Mouse (Mus musculus): Measurements from ENCODE around the gene Il4i1. TPM values are rescaled to one million over a fixed set of nuclear protein-coding genes. Genes with fewer than 3 reads are reported as not detected.

The Il4i1 gene
- polyA plus RNA-seq, 1 experiment from 2014 or later, result 0.97 TPM

DNA sequence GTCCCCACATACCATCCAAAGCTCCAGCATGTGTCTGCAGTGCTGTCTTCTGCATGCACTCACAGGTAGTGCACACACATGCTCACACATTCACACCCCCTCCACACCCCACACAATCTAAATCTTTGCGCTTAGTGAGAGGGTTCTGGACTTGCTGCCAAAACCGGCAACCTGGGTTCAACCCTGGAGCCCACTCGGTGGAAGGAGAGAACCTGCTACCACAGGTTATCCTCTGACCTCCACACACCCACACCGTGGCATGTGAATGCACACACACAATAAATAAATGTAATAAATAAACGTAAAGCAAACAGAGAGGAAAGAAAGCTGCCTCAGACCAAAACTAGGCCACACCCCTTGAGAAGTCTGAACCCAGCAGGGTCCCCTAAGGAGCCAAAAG, 31.6 kb downstream of the Il4i1 start:
- no peak for ATAC-seq (ENCODE audit: low FRiP score, low TSS enrichment)
- H3K36me3 ChIP-seq (ENCODE audit: control insufficient read depth, insufficient read depth, low read length), result peaks cover 50% of the 10 kb centered on the region

DNA sequence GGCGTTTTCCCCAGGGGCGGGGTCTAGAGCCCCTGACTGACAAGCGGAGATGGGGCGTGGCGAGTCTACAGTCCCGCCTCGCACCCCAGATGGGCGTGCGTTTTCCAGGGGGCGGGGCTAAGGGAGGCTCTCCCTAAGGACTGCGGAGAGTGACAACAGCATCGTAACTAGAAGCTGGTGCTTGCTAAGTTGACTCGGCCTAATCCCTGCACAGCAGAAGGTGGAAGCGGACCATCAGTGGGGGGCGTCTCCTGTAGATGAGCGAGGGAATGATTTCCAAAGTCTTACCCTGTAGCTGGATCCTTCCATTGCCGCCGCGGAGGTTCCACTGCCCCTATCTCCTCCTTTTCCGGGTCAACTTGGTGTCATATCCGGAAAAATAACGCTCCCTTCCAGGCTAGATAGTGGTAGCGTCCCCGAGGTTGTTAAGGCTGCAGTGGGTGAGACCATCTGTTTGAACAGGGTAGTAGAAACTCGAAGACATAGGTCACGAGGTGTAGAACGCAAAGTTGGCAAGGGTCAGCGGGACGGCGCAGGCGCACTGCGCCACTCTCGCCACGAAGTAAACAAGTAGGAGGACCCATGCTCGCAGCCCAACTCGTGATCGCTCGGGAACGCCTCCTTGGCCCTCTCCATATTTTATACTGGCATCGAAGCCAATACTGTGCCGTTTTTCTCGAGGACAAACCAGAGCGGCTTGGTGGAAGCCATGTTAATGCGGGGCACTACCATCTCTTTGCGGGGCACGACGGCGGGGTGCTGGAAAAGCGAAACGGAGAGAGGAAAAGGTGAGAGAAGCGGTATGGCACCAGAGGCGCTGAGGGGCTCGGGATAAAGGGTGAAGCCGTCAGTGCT, 32.6 kb downstream of the Il4i1 start, which contains the start of the genes Akt1s1 and Tbc1d17:
TSS of gene Akt1s1 (plus strand) at position 431 of the 855 bp plus-strand sequence.
TSS of gene Tbc1d17 (minus strand) at position 519 of the 855 bp plus-strand sequence.
- Histone ChIP-seq H3K27me3 (ENCODE audit: control insufficient read depth, insufficient read depth, low read length) (no peaks in the 10 kb centered on the region), H3K4me3 (replicated peaks; ENCODE audit: low read depth, low read length) (peak within 1 kb of the TSS; percentile 81), H3K36me3 (ENCODE audit: control insufficient read depth, insufficient read depth, low read length) (peaks cover 48% of the 10 kb centered on the region), H3K27ac (replicated peaks; ENCODE audit: low read depth, low read length) (peak within 1 kb of the TSS; percentile 98), H3K9me3 (ENCODE audit: control insufficient read depth, low read length) (no peaks in the 10 kb centered on the region), H3K4me1 (ENCODE audit: control insufficient read depth, insufficient read depth, low read length) (peaks cover 22% of the 10 kb centered on the region), H3K4me2 (ENCODE audit: low read length) (peak within 1 kb of the TSS; percentile 83), H3K9ac (replicated peaks; ENCODE audit: low read length) (peak within 1 kb of the TSS; percentile 68)
- peak; percentile 87 for ATAC-seq (ENCODE audit: low FRiP score, low TSS enrichment)
- WGBS, result under 1% methylated on average over 54 of the region's 54 CpGs
- peak; percentile 99 for DNase-seq

More for the DNA sequence above, 31.6 kb downstream of the Il4i1 start:
- Histone ChIP-seq H3K9ac (replicated peaks; ENCODE audit: low read length) (peak overlapping the region; percentile 48), H3K4me3 (replicated peaks; ENCODE audit: low read depth, low read length) (peak overlapping the region; percentile 81), H3K27me3 (ENCODE audit: control insufficient read depth, insufficient read depth, low read length) (no peaks in the 10 kb centered on the region), H3K9me3 (ENCODE audit: control insufficient read depth, low read length) (no peaks in the 10 kb centered on the region), H3K27ac (replicated peaks; ENCODE audit: low read depth, low read length) (peak overlapping the region; percentile 98; the same call in 1 of the 2 replicates), H3K4me1 (ENCODE audit: control insufficient read depth, insufficient read depth, low read length) (peaks cover 18% of the 10 kb centered on the region), H3K4me2 (ENCODE audit: low read length) (peak overlapping the region; percentile 83)
- WGBS, result 82% methylated on average over 5 of the region's 5 CpGs
- no peak for DNase-seq

DNA sequence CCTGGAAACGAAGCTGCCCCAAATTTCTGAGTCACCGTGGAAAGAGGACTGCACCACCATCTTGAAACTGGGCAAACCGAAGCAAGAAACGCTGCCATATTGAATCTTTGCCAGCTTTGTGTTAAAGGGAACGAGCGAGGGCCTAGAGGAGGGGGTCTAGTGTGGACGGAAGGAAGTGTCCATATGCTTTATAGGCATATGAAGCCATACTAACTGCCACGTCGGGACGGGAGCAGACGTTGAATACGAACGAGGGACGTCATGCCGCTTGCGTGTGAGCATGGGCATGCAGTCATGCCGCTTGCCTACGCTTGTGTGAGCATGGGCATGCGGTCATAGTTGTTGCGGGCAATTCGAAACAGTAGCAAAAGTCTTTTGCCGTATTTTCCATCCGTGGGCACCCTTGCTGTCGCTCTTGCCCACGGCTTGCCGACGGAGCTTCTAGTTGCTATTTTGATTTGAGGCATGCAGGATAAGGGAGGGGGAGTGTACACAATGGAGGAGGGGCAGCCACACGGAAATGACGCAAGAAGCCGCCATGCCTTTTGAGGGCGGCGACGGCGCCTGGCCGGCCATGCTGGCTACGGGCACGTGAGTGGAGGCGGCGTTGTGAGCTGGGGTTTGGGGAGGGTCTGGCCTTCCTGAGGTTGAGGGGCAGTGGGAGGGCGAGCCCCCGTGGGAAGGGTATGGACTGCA, 33.4 kb downstream of the Il4i1 start:
- H3K4me3 ChIP-seq (replicated peaks; ENCODE audit: low read depth, low read length), result peak overlapping the region; percentile 81
- H3K4me1 ChIP-seq (ENCODE audit: control insufficient read depth, insufficient read depth, low read length), result peaks cover 27% of the 10 kb centered on the region
- peak overlapping the region; percentile 83 for H3K4me2 ChIP-seq (ENCODE audit: low read length)
- ATAC-seq (ENCODE audit: low FRiP score, low TSS enrichment) (peak; percentile 79), DNase-seq (peak; percentile 96)
- peaks cover 42% of the 10 kb centered on the region for H3K36me3 ChIP-seq (ENCODE audit: control insufficient read depth, insufficient read depth, low read length)
- WGBS, result under 1% methylated on average over 41 of the region's 41 CpGs
- H3K27ac ChIP-seq (replicated peaks; ENCODE audit: low read depth, low read length), result peak overlapping the region; percentile 98
- H3K27me3 ChIP-seq (ENCODE audit: control insufficient read depth, insufficient read depth, low read length), result no peaks in the 10 kb centered on the region
- no peaks in the 10 kb centered on the region for H3K9me3 ChIP-seq (ENCODE audit: control insufficient read depth, low read length)
- H3K9ac ChIP-seq (replicated peaks; ENCODE audit: low read length), result peak overlapping the region; percentile 68

GRCm38 (mm10) chr7:44850146-44850545, 34.0 kb downstream of the Il4i1 start:
- Histone ChIP-seq H3K36me3 (ENCODE audit: control insufficient read depth, insufficient read depth, low read length) (peaks cover 36% of the 10 kb centered on the region), H3K9me3 (ENCODE audit: control insufficient read depth, low read length) (no peaks in the 10 kb centered on the region), H3K27ac (replicated peaks; ENCODE audit: low read depth, low read length) (peak overlapping the region; percentile 98), H3K4me1 (ENCODE audit: control insufficient read depth, insufficient read depth, low read length) (peaks cover 33% of the 10 kb centered on the region), H3K4me2 (ENCODE audit: low read length) (peak overlapping the region; percentile 83), H3K9ac (replicated peaks; ENCODE audit: low read length) (peak overlapping the region; percentile 68), H3K4me3 (replicated peaks; ENCODE audit: low read depth, low read length) (peak overlapping the region; percentile 81), H3K27me3 (ENCODE audit: control insufficient read depth, insufficient read depth, low read length) (no peaks in the 10 kb centered on the region)
- DNase-seq (peak; percentile 89), ATAC-seq (ENCODE audit: low FRiP score, low TSS enrichment) (peak; percentile 41)
- WGBS, result under 1% methylated on average over 33 of the region's 33 CpGs

GRCm38 (mm10) chr7:44850789-44851624, 34.8 kb downstream of the Il4i1 start:
- H3K9ac ChIP-seq (replicated peaks; ENCODE audit: low read length), result peak overlapping the region; percentile 68
- WGBS, result 80% methylated on average over 8 of the region's 8 CpGs
- peak overlapping the region; percentile 98; the same call in 1 of the 2 replicates for H3K27ac ChIP-seq (replicated peaks; ENCODE audit: low read depth, low read length)
- H3K4me1 ChIP-seq (ENCODE audit: control insufficient read depth, insufficient read depth, low read length), result peaks cover 35% of the 10 kb centered on the region
- ATAC-seq (ENCODE audit: low FRiP score, low TSS enrichment) (no peak), DNase-seq (no peak)
- H3K27me3 ChIP-seq (ENCODE audit: control insufficient read depth, insufficient read depth, low read length), result no peaks in the 10 kb centered on the region
- H3K4me2 ChIP-seq (ENCODE audit: low read length), result peak overlapping the region; percentile 83
- peaks cover 27% of the 10 kb centered on the region for H3K36me3 ChIP-seq (ENCODE audit: control insufficient read depth, insufficient read depth, low read length)
- peak overlapping the region; percentile 81 for H3K4me3 ChIP-seq (replicated peaks; ENCODE audit: low read depth, low read length)
- H3K9me3 ChIP-seq (ENCODE audit: control insufficient read depth, low read length), result no peaks in the 10 kb centered on the region

GRCm38 (mm10) chr7:44851625-44852234, 35.5 kb downstream of the Il4i1 start:
- Histone ChIP-seq H3K4me3 (replicated peaks; ENCODE audit: low read depth, low read length) (no peak overlapping the region), H3K36me3 (ENCODE audit: control insufficient read depth, insufficient read depth, low read length) (peaks cover 20% of the 10 kb centered on the region), H3K9me3 (ENCODE audit: control insufficient read depth, low read length) (no peaks in the 10 kb centered on the region), H3K9ac (replicated peaks; ENCODE audit: low read length) (no peak overlapping the region), H3K27me3 (ENCODE audit: control insufficient read depth, insufficient read depth, low read length) (no peaks in the 10 kb centered on the region), H3K4me2 (ENCODE audit: low read length) (no peak overlapping the region), H3K27ac (replicated peaks; ENCODE audit: low read depth, low read length) (no peak overlapping the region), H3K4me1 (ENCODE audit: control insufficient read depth, insufficient read depth, low read length) (peaks cover 40% of the 10 kb centered on the region)
- WGBS, result 94% methylated on average over 12 of the region's 12 CpGs
- DNase-seq, result no peak
- ATAC-seq (ENCODE audit: low FRiP score, low TSS enrichment), result no peak

- H3K9me3 ChIP-seq (ENCODE audit: control insufficient read depth, low read length), result no peaks in the 10 kb centered on the region
- H3K36me3 ChIP-seq (ENCODE audit: control insufficient read depth, insufficient read depth, low read length), result peaks cover 18% of the 10 kb centered on the region
- no peak overlapping the region for H3K27ac ChIP-seq (replicated peaks; ENCODE audit: low read depth, low read length)
- no peaks in the 10 kb centered on the region for H3K27me3 ChIP-seq (ENCODE audit: control insufficient read depth, insufficient read depth, low read length)
- WGBS, result 92% methylated on average over 36 of the region's 36 CpGs
- ATAC-seq (ENCODE audit: low FRiP score, low TSS enrichment) (no peak), DNase-seq (no peak)
- peaks cover 40% of the 10 kb centered on the region for H3K4me1 ChIP-seq (ENCODE audit: control insufficient read depth, insufficient read depth, low read length)
- H3K9ac ChIP-seq (replicated peaks; ENCODE audit: low read length), result no peak overlapping the region
- no peak overlapping the region for H3K4me3 ChIP-seq (replicated peaks; ENCODE audit: low read depth, low read length)
- H3K4me2 ChIP-seq (ENCODE audit: low read length), result no peak overlapping the region
These were observed 36.3 kb downstream of the Il4i1 start for GRCm38 (mm10) chr7:44852259-44853027.
